Mouse (Mus musculus) C2C12 (cell line): ENCODE measurements around the gene Enam. TPM values are rescaled to one million over a fixed set of nuclear protein-coding genes. Genes with fewer than 3 reads are reported as not detected.
"Not testable (repeated sequence)": the region's sequence is repeated elsewhere in the genome, so short reads cannot be mapped to it uniquely, and the experiment has no call there.

ENCODE experiments used
- H3K27me3 ChIP-seq: one replicate; pipeline ENCODE4 v1.6.1; 2011; ENCODE audit not compliant: control insufficient read depth, insufficient read depth, insufficient read length
- H3K36me3 ChIP-seq: one replicate; pipeline ENCODE4 v1.6.1; 2011; ENCODE audit not compliant: control insufficient read depth, insufficient read depth
- H3K4me3 ChIP-seq: one replicate; pipeline ENCODE4 v1.5.1; 2011; ENCODE audit warnings: mild to moderate bottlenecking, control low read depth; ENCODE audit not compliant: poor library complexity, insufficient read depth, severe bottlenecking
- H3K79me2 ChIP-seq: one replicate; pipeline ENCODE4 v1.6.1; 2011; ENCODE audit not compliant: control insufficient read depth, insufficient read depth
- H3K79me3 ChIP-seq: one replicate; pipeline ENCODE4 v1.6.1; 2011; ENCODE audit warnings: low read depth, control low read depth
- H3ac ChIP-seq: one replicate; pipeline ENCODE3; 2011; ENCODE audit warnings: low read depth; ENCODE audit not compliant: control insufficient read depth, insufficient read length
- CEBPB ChIP-seq: IDR thresholded peaks from one replicate; pipeline ENCODE4 v1.6.1; 2011; ENCODE audit warnings: low read depth, mild to moderate bottlenecking, control low read depth, moderate library complexity
- CTCF ChIP-seq: IDR thresholded peaks from one replicate; pipeline ENCODE4 v1.5.1; 2011; ENCODE audit not compliant: control insufficient read depth, insufficient read depth, insufficient read length
- FOSL1 ChIP-seq: IDR thresholded peaks from one replicate; pipeline ENCODE4 v1.8.0; 2011; ENCODE audit warnings: mild to moderate bottlenecking, low read length; ENCODE audit not compliant: poor library complexity, insufficient read depth, severe bottlenecking
- MAX ChIP-seq: IDR thresholded peaks from one replicate; pipeline ENCODE4 v1.6.1; 2011; ENCODE audit warnings: mild to moderate bottlenecking, control low read depth
- MYOD1 ChIP-seq: IDR thresholded peaks from one replicate; pipeline ENCODE4 v1.6.1; 2011; ENCODE audit warnings: low read depth; ENCODE audit not compliant: control insufficient read depth, insufficient read length
- MYOG ChIP-seq: IDR thresholded peaks from one replicate; pipeline ENCODE4 v1.6.1; 2011; ENCODE audit not compliant: control insufficient read depth, insufficient read length; ENCODE audit errors: extremely low read depth
- USF1 ChIP-seq: IDR thresholded peaks from one replicate; pipeline ENCODE4 v1.6.1; 2011; ENCODE audit warnings: low read depth, mild to moderate bottlenecking, control low read depth, moderate library complexity
- polyA plus RNA-seq: library from polyadenylated mRNA; unstranded; fragments of >200 nt; fragmentation: generic; extraction: Trizol; gene quantifications from one replicate; pipeline ENCODE4 v1.2.1, GENCODE M21; 2012; ENCODE audit warnings: missing spikeins

Gene Enam
- polyA plus RNA-seq, 1 experiment: not detected

- Histone ChIP-seq H3ac (no peak overlapping the region), H3K4me3 (no peak overlapping the region), H3K79me2 (no peaks in the 10 kb centered on the region), H3K27me3 (no peaks in the 10 kb centered on the region), H3K79me3 (no peaks in the 10 kb centered on the region), H3K36me3 (no peaks in the 10 kb centered on the region)
- TF ChIP-seq CEBPB (no peak), USF1 (no peak), MYOD1 (no peak), MYOG (no peak), FOSL1 (no peak), MAX (no peak), CTCF (no peak)
Observed at GRCm38 (mm10) chr5:88530908-88531307, 43.1 kb downstream of the Enam start.

- H3K27me3 ChIP-seq: no peaks in the 10 kb centered on the region
Observed at GRCm38 (mm10) chr5:88534697-88535096, 46.9 kb downstream of the Enam start.

GRCm38 (mm10) chr5:88540845-88541244, 53.1 kb downstream of the Enam start:
- Histone ChIP-seq H3K4me3 (no peak overlapping the region), H3K79me2 (no peaks in the 10 kb centered on the region), H3K27me3 (no peaks in the 10 kb centered on the region), H3K79me3 (no peaks in the 10 kb centered on the region), H3K36me3 (no peaks in the 10 kb centered on the region), H3ac (no peak overlapping the region)
- TF ChIP-seq USF1 (no peak), CEBPB (no peak), MAX (no peak), MYOG (no peak), CTCF (no peak), MYOD1 (no peak), FOSL1 (no peak)

More at GRCm38 (mm10) chr5:88534697-88535096, 46.9 kb downstream of the Enam start:
- H3K79me2 ChIP-seq: no peaks in the 10 kb centered on the region
- H3ac ChIP-seq: no peak overlapping the region
- H3K4me3 ChIP-seq: no peak overlapping the region
- no peaks in the 10 kb centered on the region for H3K36me3 ChIP-seq
- TF ChIP-seq MYOG (no peak), MYOD1 (no peak), USF1 (no peak), CTCF (no peak), FOSL1 (no peak), MAX (no peak), CEBPB (no peak)
- H3K79me3 ChIP-seq: no peaks in the 10 kb centered on the region

GRCm38 (mm10) chr5:88542651-88543282, 55.0 kb downstream of the Enam start:
- Histone ChIP-seq H3K79me2 (no peaks in the 10 kb centered on the region), H3ac (no peak overlapping the region), H3K27me3 (no peaks in the 10 kb centered on the region), H3K79me3 (no peaks in the 10 kb centered on the region), H3K36me3 (no peaks in the 10 kb centered on the region), H3K4me3 (no peak overlapping the region)
- TF ChIP-seq USF1: no peak
- no peak for TF ChIP-seq MAX
- no peak for TF ChIP-seq CEBPB
- TF ChIP-seq MYOD1: no peak
- no peak for TF ChIP-seq MYOG
- TF ChIP-seq FOSL1: no peak
- TF ChIP-seq CTCF: no peak

GRCm38 (mm10) chr5:88544411-88544810, 56.6 kb downstream of the Enam start:
- H3K27me3 ChIP-seq, H3K79me3 ChIP-seq, H3K4me3 ChIP-seq, H3ac ChIP-seq, H3K79me2 ChIP-seq, H3K36me3 ChIP-seq: not testable (repeated sequence)

- TF ChIP-seq CTCF (no peak), FOSL1 (no peak), USF1 (no peak), CEBPB (no peak), MYOG (no peak), MAX (no peak), MYOD1 (no peak)
- Histone ChIP-seq H3K27me3 (no peaks in the 10 kb centered on the region), H3K4me3 (no peak overlapping the region)
Observed at GRCm38 (mm10) chr5:88545536-88545935, 57.8 kb downstream of the Enam start.

More at GRCm38 (mm10) chr5:88545536-88545935, 57.8 kb downstream of the Enam start:
- Histone ChIP-seq H3K79me2 (no peaks in the 10 kb centered on the region), H3ac (no peak overlapping the region), H3K79me3 (no peaks in the 10 kb centered on the region), H3K36me3 (no peaks in the 10 kb centered on the region)
